Mouse (Mus musculus) limb, embryonic 10.5 days (tissue): Measurements from ENCODE around the gene Spata18. TPM values are rescaled to one million over a fixed set of nuclear protein-coding genes. Genes with fewer than 3 reads are reported as not detected.

Experiments
- DNase-seq: peaks from one replicate; pipeline ENCODE4 v3.0.0-alpha.2; 2017; ENCODE audit warnings: low spot score
- H3K27ac ChIP-seq: fragments of 300-500 bp; sonication (generic); 2 replicates; pipeline ENCODE4 v1.5.1; 2016; ENCODE audit warnings: mild to moderate bottlenecking
- H3K27me3 ChIP-seq: fragments of 300-500 bp; sonication (generic); 2 replicates; pipeline ENCODE4 v1.6.1; 2016; ENCODE audit warnings: low read depth, mild to moderate bottlenecking; ENCODE audit not compliant: poor library complexity, severe bottlenecking
- H3K36me3 ChIP-seq: fragments of 300-500 bp; sonication (generic); 2 replicates; pipeline ENCODE4 v1.6.1; 2016; ENCODE audit warnings: mild to moderate bottlenecking, moderate library complexity
- H3K4me1 ChIP-seq: fragments of 300-500 bp; sonication (generic); 2 replicates; pipeline ENCODE4 v1.6.1; 2016
- H3K4me3 ChIP-seq: fragments of 300-500 bp; sonication (generic); 2 replicates; pipeline ENCODE4 v1.5.1; 2016; ENCODE audit warnings: mild to moderate bottlenecking, moderate library complexity
- H3K9me3 ChIP-seq: fragments of 300-500 bp; sonication (generic); replicated peaks from 2 replicates; pipeline ENCODE4 v1.6.1; 2016; ENCODE audit warnings: mild to moderate bottlenecking
- WGBS: fragments of 180-500 bp; shearing (Covaris S2); methylation state at CpG from one replicate; pipeline ENCODE4 v1.1.7; 2016; 5-methylcytosine and 5-hydroxymethylcytosine counted together
- polyA plus RNA-seq: library from polyadenylated mRNA; unstranded; fragments of >200 nt; fragmentation: Nextera tagmentation; extraction: Ambion mirVana; gene quantifications from 2 replicates; pipeline ENCODE4 v1.2.1, GENCODE M21; 2016

Gene Spata18
- polyA plus RNA-seq, 1 experiment from 2014 or later = 2.1 TPM

DNA sequence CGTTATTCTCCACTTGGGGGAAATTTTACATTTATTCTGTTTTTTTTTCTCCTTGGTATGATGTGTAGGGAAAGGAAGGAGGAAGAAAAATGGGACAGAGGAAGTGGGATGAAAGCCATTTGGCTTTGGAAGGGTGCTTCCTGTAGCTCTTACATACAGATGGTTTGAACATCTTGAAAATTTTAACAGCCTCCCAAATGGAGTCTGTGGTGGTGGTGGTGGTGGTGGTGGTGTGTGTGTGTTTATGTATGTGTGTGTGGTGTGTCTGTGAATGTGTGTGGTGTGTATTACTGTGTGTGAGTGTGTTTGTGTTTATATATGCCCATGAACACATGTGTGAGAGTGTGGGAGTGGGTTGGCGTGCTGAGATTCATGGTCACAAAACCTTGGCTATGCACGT lies 24.4 kb downstream of the Spata18 start:
- Histone ChIP-seq H3K9me3 (no peaks in the 10 kb centered on the region), H3K27ac (no peak overlapping the region), H3K4me3 (no peak overlapping the region), H3K27me3 (no peaks in the 10 kb centered on the region), H3K36me3 (no peaks in the 10 kb centered on the region), H3K4me1 (peaks cover 7% of the 10 kb centered on the region; the same call in 1 of the 2 replicates)
- 90% methylated on average over 3 of the region's 3 CpGs for WGBS
- peak; percentile 21 for DNase-seq

DNA sequence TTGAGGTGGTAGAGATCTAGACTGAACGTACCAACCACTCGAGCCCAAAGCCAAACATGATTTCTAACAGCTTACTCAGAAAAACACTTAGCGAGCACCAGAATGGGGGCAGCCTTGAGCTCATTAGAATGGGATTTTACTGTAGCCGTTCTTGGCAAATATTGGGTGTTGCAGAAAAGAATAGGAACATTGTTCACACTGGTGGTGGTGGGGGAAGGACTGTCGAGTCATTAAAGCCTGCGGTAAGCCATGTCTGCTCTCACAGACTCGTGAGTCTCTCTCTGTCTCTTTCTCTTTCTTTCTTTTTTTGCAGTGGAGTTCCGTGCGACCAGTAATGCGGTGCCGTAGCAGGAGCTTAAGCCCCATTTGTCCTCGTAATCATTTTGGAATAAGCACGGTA lies 25.4 kb downstream of the Spata18 start:
- 88% methylated on average over 13 of the region's 13 CpGs for WGBS
- Histone ChIP-seq H3K27me3 (no peaks in the 10 kb centered on the region), H3K27ac (0 out of 2 replicates have a peak overlapping the region, but pooled peaks have one; percentile 10), H3K36me3 (no peaks in the 10 kb centered on the region), H3K9me3 (no peaks in the 10 kb centered on the region), H3K4me1 (peaks cover 7% of the 10 kb centered on the region; the same call in 1 of the 2 replicates), H3K4me3 (no peak overlapping the region)
- peak; percentile 26 for DNase-seq

DNA sequence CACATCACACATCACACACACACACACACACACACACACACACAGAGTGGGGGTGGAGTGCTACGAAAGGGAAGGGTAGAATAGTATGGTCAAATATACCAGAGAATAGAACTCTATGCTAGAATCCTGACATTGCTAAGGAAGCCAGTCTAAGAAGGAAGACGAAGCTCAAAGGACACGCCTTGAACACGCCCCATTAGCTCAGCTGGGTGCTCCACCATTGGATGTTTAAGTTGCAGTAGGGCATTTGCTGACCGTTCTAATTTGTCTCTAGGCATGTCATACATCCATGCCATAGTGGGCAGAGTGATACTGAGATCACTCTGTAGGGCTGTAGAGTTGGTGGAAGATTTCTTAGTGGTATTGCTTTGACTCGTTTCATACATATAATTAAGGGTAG lies 32.0 kb downstream of the Spata18 start:
- no peak overlapping the region for H3K4me3 ChIP-seq
- peaks cover 19% of the 10 kb centered on the region for H3K4me1 ChIP-seq
- WGBS = 83% methylated on average over 6 of the region's 6 CpGs
- DNase-seq = peak; percentile 26
- H3K36me3 ChIP-seq = no peaks in the 10 kb centered on the region
- H3K27me3 ChIP-seq = no peaks in the 10 kb centered on the region
- no peaks in the 10 kb centered on the region for H3K9me3 ChIP-seq
- no peak overlapping the region for H3K27ac ChIP-seq

DNA sequence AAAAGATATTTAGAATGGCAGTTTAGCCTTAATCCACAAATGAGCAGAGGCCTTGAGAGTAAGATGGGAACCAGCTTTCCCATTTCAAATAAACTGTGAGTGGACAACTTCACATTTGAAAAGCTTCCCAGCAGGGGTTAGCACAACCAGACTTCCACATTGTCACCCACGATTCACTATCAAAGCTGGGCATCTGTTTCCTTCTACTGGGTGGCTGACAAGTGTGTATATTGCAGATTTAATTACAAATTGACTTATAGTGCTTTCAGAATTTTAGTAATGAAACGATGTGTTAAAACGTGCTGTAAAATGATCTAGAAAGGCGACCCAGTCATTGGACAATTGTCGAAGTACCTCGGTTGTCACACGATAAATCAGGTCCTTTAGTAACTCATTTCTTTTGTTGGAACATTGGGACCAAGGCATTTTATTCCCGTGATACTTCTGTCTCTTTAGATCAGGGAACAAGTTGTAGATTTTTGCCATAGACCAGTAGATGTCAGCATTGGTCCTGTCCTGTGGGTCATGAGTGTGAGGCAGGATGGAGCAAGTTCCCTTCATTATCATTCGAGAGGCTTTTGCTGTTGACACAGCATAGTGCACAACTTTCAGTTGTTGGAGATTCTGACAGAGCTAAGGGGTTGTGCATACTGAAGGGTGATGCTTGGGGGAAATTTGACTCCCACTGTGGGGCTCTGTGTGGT lies 32.7 kb downstream of the Spata18 start:
- no peak overlapping the region for H3K27ac ChIP-seq
- H3K9me3 ChIP-seq = no peaks in the 10 kb centered on the region
- no peak for DNase-seq
- 55% methylated on average over 9 of the region's 9 CpGs for WGBS
- H3K27me3 ChIP-seq = no peaks in the 10 kb centered on the region
- no peak overlapping the region for H3K4me3 ChIP-seq
- no peaks in the 10 kb centered on the region for H3K36me3 ChIP-seq
- peaks cover 22% of the 10 kb centered on the region for H3K4me1 ChIP-seq

DNA sequence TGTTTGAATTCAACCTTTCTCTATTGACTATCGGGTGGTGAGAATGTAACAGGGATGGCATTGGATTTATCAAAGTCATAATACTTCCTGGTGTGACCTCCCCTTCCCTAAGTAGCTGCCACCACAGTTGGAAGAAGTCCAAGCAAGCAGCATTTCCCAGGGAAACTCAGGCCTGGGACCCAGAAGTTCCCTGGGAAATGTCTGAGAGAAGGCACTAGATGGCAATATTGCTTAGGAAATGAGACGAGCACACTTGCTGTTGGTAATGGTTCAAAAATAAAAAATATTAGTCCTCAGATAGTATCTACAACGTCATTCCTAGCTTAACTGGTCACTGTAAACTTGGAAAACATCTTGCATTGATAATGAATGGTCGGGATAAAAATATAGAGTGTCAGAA lies 35.0 kb downstream of the Spata18 start:
- no peaks in the 10 kb centered on the region for H3K27me3 ChIP-seq
- no peak overlapping the region for H3K4me3 ChIP-seq
- H3K4me1 ChIP-seq = peaks cover 27% of the 10 kb centered on the region
- no peaks in the 10 kb centered on the region for H3K9me3 ChIP-seq
- WGBS = 33% methylated on average over 4 of the region's 4 CpGs
- no peak for DNase-seq
- no peaks in the 10 kb centered on the region for H3K36me3 ChIP-seq
- no peak overlapping the region for H3K27ac ChIP-seq

DNA sequence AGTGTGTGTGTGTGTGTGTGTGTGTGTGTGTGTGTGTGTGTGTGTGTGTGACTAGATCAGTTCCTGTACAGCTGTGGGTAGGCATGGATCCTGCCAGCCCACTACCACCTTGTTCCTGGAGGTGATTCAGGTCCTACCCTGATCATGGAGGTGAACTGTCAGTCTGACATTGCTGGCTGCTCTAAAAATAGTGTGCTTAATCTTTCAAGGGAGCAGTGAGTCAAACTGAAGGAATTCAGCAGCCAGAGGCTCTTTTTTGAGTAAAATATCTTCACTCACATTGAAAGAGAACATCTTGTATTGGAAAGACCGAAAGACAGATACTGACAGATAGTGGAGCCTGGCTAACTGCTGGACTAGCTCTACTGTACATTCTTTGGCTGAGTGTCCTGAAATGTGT lies 37.4 kb downstream of the Spata18 start:
- Histone ChIP-seq H3K4me3 (no peak overlapping the region), H3K27me3 (no peaks in the 10 kb centered on the region), H3K4me1 (peaks cover 39% of the 10 kb centered on the region), H3K9me3 (no peaks in the 10 kb centered on the region), H3K36me3 (no peaks in the 10 kb centered on the region), H3K27ac (0 out of 2 replicates have a peak overlapping the region, but pooled peaks have one; percentile 39)
- DNase-seq = no peak
- WGBS = 96% methylated on average over 1 of the region's 1 CpGs

DNA sequence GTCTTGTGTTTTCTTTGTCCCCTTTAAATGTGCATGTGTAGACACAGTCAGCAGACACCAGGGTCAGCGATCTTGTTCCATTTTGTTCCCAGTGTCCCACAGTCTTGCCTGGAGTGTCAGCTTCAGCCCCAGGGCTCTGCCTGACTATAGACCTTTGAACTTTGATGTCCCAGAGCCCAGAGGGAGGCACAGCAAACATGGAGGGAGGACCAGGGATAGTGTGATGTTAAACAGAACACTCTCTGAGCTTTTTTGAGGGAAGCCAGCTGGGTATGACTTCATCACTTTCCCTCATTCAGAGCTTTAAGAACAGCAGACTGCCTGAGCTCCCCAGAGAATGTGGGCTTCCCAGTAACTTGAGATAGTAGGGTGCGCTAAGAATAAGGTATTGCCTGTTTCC lies 39.0 kb downstream of the Spata18 start:
- peaks cover 48% of the 10 kb centered on the region for H3K4me1 ChIP-seq
- DNase-seq = no peak
- H3K4me3 ChIP-seq = no peak overlapping the region
- H3K27ac ChIP-seq = peak overlapping the region; percentile 32
- H3K27me3 ChIP-seq = no peaks in the 10 kb centered on the region
- WGBS = 72% methylated on average over 2 of the region's 2 CpGs
- no peaks in the 10 kb centered on the region for H3K36me3 ChIP-seq
- no peaks in the 10 kb centered on the region for H3K9me3 ChIP-seq

DNA sequence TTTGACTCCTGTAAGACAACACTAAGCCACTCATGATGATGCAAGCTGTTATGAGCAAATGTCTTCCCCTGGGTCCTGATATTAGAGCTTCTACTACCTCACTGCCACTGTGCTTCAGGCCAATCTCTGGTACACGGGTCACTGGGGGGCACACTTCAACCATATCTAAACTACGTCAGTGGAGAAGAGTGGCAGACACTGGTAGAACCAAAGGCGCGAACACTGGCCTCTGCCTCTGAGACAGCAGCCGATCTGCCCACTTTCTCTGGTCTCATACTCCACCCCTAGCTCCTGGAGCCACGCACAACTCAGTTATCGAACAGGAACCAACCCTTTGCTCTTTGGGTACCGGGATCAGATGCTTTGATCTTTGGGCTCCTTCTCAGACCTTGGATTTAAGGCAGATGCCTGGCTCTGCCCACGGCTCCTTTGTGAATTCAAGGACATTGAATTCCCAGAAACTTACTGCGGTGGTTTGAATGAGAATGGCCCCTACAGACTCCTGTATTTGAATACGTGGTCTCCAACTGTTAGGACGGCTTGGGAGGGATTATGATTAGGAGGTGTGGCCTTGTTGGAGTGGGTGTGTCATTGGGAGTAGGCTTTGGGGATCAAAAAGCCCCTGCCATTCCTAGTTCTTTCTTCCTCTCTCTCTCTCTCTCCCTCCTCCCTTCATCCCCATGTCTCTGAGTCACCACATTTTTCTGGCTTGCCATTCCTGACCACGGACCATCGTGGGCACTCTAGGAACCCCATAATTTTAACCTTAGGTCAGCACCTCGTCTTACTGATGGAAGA lies 40.7 kb downstream of the Spata18 start:
- no peaks in the 10 kb centered on the region for H3K9me3 ChIP-seq
- H3K4me1 ChIP-seq = peaks cover 49% of the 10 kb centered on the region
- no peak for DNase-seq
- H3K27ac ChIP-seq = peak overlapping the region; percentile 71
- H3K36me3 ChIP-seq = no peaks in the 10 kb centered on the region
- 45% methylated on average over 15 of the region's 15 CpGs for WGBS
- H3K4me3 ChIP-seq = no peak overlapping the region
- H3K27me3 ChIP-seq = no peaks in the 10 kb centered on the region

DNA sequence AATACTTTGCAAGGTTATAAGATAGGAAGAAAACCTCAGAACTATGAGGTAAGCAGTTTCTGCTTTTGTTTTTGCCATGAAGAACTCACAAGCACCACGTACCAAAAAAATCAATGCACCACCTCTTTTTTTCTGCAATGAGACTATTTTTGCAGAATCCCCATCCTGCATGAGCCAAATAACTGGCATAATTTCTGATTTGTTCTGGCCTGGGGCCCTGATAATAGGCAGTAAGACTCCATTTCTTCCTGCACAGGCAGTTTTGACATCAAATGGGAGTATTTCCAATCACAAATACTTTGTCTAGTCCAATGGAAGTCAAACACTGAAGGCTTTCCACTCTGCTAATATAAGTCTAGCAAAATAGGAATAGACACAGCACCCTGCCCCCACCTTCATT lies 42.6 kb downstream of the Spata18 start:
- 92% methylated on average over 1 of the region's 1 CpGs for WGBS
- DNase-seq = no peak
- Histone ChIP-seq H3K27ac (peak overlapping the region; percentile 87), H3K4me3 (no peak overlapping the region), H3K36me3 (no peaks in the 10 kb centered on the region), H3K9me3 (no peaks in the 10 kb centered on the region), H3K4me1 (peaks cover 41% of the 10 kb centered on the region), H3K27me3 (no peaks in the 10 kb centered on the region)

DNA sequence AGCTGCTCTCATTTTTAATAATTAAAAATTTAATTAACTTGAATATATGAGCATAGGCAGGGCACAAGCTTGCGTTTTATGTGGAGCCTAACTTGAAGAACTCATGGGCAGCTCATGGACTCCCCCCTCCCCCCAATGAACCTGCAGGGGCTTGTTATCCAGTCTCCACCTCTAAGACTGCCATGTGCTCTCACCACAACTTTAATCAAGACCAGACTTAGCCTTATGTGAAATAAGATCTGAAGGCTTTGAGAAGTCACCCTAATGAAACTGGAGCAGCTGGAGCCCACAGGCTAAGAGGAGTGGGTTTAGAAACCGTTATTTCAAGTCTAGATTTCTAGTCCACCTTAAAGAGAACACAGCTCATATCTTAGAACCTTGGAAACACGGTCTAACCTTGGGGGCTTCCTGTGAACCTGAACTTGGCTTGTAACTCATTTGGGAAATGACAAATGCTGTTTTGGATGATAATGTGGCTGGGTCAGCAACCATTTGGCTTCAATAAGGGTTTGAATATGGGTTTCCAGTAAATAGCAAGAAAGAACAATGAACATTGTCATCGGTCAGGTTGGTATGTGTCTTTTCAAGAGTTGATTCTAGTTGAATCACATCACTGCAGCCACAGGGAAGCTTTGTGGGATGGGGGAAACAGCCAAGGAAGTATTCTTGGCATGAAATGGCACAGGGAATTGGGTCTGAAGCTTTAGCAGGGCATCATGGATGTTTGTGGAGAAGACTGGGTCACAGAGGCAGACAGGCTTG lies 43.3 kb downstream of the Spata18 start:
- 47% methylated on average over 4 of the region's 4 CpGs for WGBS
- no peaks in the 10 kb centered on the region for H3K36me3 ChIP-seq
- peak; percentile 63 for DNase-seq
- H3K27me3 ChIP-seq = no peaks in the 10 kb centered on the region
- H3K27ac ChIP-seq = peak overlapping the region; percentile 87
- H3K4me1 ChIP-seq = peaks cover 39% of the 10 kb centered on the region
- H3K4me3 ChIP-seq = peak overlapping the region; percentile 13; the same call in 1 of the 2 replicates
- H3K9me3 ChIP-seq = no peaks in the 10 kb centered on the region

DNA sequence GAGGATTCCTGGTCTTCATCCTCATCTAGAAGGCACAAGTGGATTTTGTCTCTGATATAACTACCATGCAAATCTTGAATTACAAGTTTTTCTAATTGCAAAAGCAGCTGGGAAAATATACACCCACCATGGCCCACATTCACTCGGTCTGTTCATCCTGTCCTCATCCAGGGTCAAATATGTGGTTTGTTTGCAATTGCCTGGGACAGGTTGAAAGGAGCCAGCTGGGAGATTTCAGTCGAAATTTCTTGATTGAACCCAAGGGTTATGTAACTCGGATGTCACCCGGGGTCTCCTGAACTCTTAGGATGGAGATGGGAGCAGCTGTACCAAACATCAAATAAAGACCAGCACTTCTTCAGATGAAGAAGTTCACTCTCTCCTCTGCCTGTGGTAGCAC lies 46.5 kb downstream of the Spata18 start:
- H3K27ac ChIP-seq = no peak overlapping the region
- no peak overlapping the region for H3K4me3 ChIP-seq
- WGBS = 89% methylated on average over 4 of the region's 4 CpGs
- H3K27me3 ChIP-seq = no peaks in the 10 kb centered on the region
- H3K9me3 ChIP-seq = no peaks in the 10 kb centered on the region
- no peak for DNase-seq
- H3K36me3 ChIP-seq = no peaks in the 10 kb centered on the region
- H3K4me1 ChIP-seq = peaks cover 34% of the 10 kb centered on the region

DNA sequence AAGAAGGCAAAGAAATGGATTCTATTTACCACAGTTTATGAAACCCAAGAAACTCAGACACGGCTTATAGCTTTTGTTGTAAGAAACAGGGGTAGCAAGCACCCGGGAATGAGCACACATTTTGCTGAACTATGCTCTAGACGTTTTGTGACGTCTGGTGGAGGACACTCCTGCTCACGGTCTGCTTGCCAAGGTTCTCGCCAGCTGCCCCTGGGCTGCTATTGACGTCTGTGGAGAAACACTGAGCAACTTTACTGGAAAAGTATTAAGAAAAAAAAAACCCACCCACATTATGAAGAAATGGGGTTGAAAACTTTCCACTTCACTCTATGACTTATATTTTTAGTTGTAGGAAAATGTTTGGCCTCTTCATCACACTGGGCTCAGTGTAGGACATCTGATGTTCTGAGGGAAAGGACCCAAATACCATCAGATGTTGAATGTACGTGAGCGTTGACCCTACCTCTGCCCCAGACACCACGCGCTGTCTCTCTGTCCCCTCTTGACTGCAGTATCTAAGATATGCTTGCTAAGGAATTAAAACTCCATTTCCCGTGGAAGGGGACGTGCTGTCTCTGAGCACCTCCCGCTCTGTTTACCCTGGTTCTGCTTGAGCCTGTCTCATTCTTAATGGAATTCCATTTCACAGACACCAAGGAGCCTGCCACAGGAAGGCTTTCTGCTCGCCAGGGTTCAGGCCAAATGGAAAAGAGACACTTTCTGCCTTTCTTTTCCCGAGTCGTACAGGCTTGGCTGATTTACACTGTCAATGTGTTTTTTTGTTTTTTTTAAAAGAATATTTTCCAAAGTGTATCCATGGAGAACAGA lies 50.1 kb downstream of the Spata18 start:
- Histone ChIP-seq H3K27ac (peak overlapping the region; percentile 44; the same call in 1 of the 2 replicates), H3K9me3 (no peaks in the 10 kb centered on the region), H3K4me1 (peaks cover 40% of the 10 kb centered on the region), H3K36me3 (no peaks in the 10 kb centered on the region), H3K27me3 (no peaks in the 10 kb centered on the region), H3K4me3 (no peak overlapping the region)
- 82% methylated on average over 17 of the region's 17 CpGs for WGBS
- DNase-seq = no peak
